Mouse (Mus musculus) liver, adult 2 months (tissue): ENCODE data around the gene Fgfr1op2. TPM values are rescaled to one million over a fixed set of nuclear protein-coding genes. Genes with fewer than 3 reads are reported as not detected.

Source experiments
- DNase-seq: peaks from one replicate; pipeline ENCODE4 v3.0.0-alpha.2; 2011; ENCODE audit warnings: low read depth, low spot score; ENCODE audit errors: extremely low read depth
- H3K27ac ChIP-seq: fragments of 200-500 bp; replicated peaks from 2 replicates; pipeline ENCODE4 v1.5.1; 2012; ENCODE audit warnings: low read depth, mild to moderate bottlenecking, control low read depth, inconsistent platforms, low read length; ENCODE audit not compliant: insufficient read depth
- H3K27me3 ChIP-seq: fragments of 200-500 bp; 2 replicates; pipeline ENCODE4 v1.6.1; 2012; ENCODE audit warnings: mild to moderate bottlenecking, moderate library complexity, low read length, inconsistent platforms; ENCODE audit not compliant: control insufficient read depth, insufficient read depth
- H3K36me3 ChIP-seq: fragments of 200-500 bp; 2 replicates; pipeline ENCODE4 v1.6.1; 2012; ENCODE audit warnings: low read length, inconsistent platforms; ENCODE audit not compliant: control insufficient read depth, insufficient read depth
- H3K4me1 ChIP-seq: fragments of 200-500 bp; 2 replicates; pipeline ENCODE4 v1.6.1; 2011; ENCODE audit warnings: low read length; ENCODE audit not compliant: control insufficient read depth, insufficient read depth
- H3K4me3 ChIP-seq: fragments of 200-500 bp; 2 replicates; pipeline ENCODE4 v1.5.1; 2011; ENCODE audit warnings: low read depth, mild to moderate bottlenecking, control low read depth, low read length, moderate library complexity; ENCODE audit not compliant: insufficient read depth
- H3K79me2 ChIP-seq: fragments of 200-500 bp; 2 replicates; pipeline ENCODE4 v1.6.1; 2012; ENCODE audit warnings: inconsistent platforms, mild to moderate bottlenecking, low read length, moderate library complexity; ENCODE audit not compliant: control insufficient read depth, insufficient read depth
- H3K9ac ChIP-seq: fragments of 200-500 bp; 2 replicates; pipeline ENCODE4 v1.6.1; 2012; ENCODE audit warnings: low read depth, mild to moderate bottlenecking, control low read depth, inconsistent platforms, low read length
- CTCF ChIP-seq: fragments of 200-500 bp; IDR thresholded peaks from 2 replicates; pipeline ENCODE4 v1.5.1; 2011; ENCODE audit warnings: low read depth, low read length, control low read depth
- POLR2A ChIP-seq: fragments of 200-500 bp; IDR thresholded peaks from 2 replicates; pipeline ENCODE4 v1.6.1; 2011; ENCODE audit warnings: low read length, control low read depth; ENCODE audit not compliant: insufficient read depth; ENCODE audit errors: extremely low read depth
- WGBS: fragments of 180-500 bp; shearing (Covaris S2); methylation state at CpG from one replicate; pipeline ENCODE4 v1.1.7; 2018; 5-methylcytosine and 5-hydroxymethylcytosine counted together
- polyA plus RNA-seq: library from polyadenylated mRNA; depleted of rRNA; stranded (reverse); fragments of >200 nt; gene quantifications from 2 replicates; pipeline ENCODE4 v1.2.3, GENCODE M21; 2012
- total RNA-seq: library from RNA; depleted of rRNA; stranded (reverse); fragments of >200 nt; gene quantifications from 2 replicates; pipeline ENCODE4 v1.2.3, GENCODE M21; 2014

Gene Fgfr1op2
- total and polyA plus RNA-seq, 2 experiments: 33.5 to 38.3 TPM

- DNase-seq: no peak
- H3K79me2 ChIP-seq: no peaks in the 10 kb centered on the region
- over 99% methylated on average over 6 of the region's 6 CpGs for WGBS
- no peak overlapping the region for H3K27ac ChIP-seq
- H3K4me3 ChIP-seq: no peak overlapping the region
- peaks cover 61% of the 10 kb centered on the region for H3K36me3 ChIP-seq
- no peaks in the 10 kb centered on the region for H3K27me3 ChIP-seq
- no peaks in the 10 kb centered on the region for H3K4me1 ChIP-seq
- TF ChIP-seq POLR2A: no peak
- no peak for TF ChIP-seq CTCF
- no peak overlapping the region for H3K9ac ChIP-seq
These were observed 34.4 kb downstream of the Fgfr1op2 start for GRCm38 (mm10) chr6:146611385-146611784.

- no peak overlapping the region for H3K27ac ChIP-seq
- no peaks in the 10 kb centered on the region for H3K79me2 ChIP-seq
- TF ChIP-seq POLR2A (no peak), CTCF (no peak)
- no peak for DNase-seq
- H3K27me3 ChIP-seq: no peaks in the 10 kb centered on the region
- 94% methylated on average over 7 of the region's 7 CpGs for WGBS
- H3K4me3 ChIP-seq: no peak overlapping the region
- H3K9ac ChIP-seq: no peak overlapping the region
- no peaks in the 10 kb centered on the region for H3K4me1 ChIP-seq
- peaks cover 63% of the 10 kb centered on the region for H3K36me3 ChIP-seq
These were observed 34.9 kb downstream of the Fgfr1op2 start for GRCm38 (mm10) chr6:146611897-146612296.

- TF ChIP-seq POLR2A (no peak), CTCF (no peak)
- Histone ChIP-seq H3K27ac (no peak overlapping the region), H3K4me1 (no peaks in the 10 kb centered on the region), H3K4me3 (no peak overlapping the region), H3K79me2 (no peaks in the 10 kb centered on the region), H3K36me3 (peaks cover 63% of the 10 kb centered on the region), H3K27me3 (no peaks in the 10 kb centered on the region), H3K9ac (no peak overlapping the region)
- no peak for DNase-seq
- WGBS: 90% methylated on average over 5 of the region's 5 CpGs
These were observed 35.7 kb downstream of the Fgfr1op2 start for GRCm38 (mm10) chr6:146612736-146613135.

- no peak overlapping the region for H3K9ac ChIP-seq
- H3K27ac ChIP-seq: no peak overlapping the region
- no peaks in the 10 kb centered on the region for H3K79me2 ChIP-seq
- TF ChIP-seq POLR2A: no peak
- TF ChIP-seq CTCF: peak; percentile 24; the same call in 1 of the 2 replicates
- H3K4me1 ChIP-seq: no peaks in the 10 kb centered on the region
- no peak for DNase-seq
- H3K4me3 ChIP-seq: no peak overlapping the region
- H3K27me3 ChIP-seq: no peaks in the 10 kb centered on the region
- H3K36me3 ChIP-seq: peaks cover 65% of the 10 kb centered on the region
- 92% methylated on average over 5 of the region's 5 CpGs for WGBS
These were observed 36.9 kb downstream of the Fgfr1op2 start for GRCm38 (mm10) chr6:146613907-146614306.

- Histone ChIP-seq H3K27ac (no peak overlapping the region), H3K4me1 (no peaks in the 10 kb centered on the region)
- 99% methylated on average over 5 of the region's 5 CpGs for WGBS
These were observed 37.5 kb downstream of the Fgfr1op2 start for GRCm38 (mm10) chr6:146614541-146614940.

GRCm38 (mm10) chr6:146615891-146616290 is 38.9 kb downstream of the Fgfr1op2 start:
- H3K4me1 ChIP-seq: no peaks in the 10 kb centered on the region
- H3K36me3 ChIP-seq: peaks cover 53% of the 10 kb centered on the region
- TF ChIP-seq CTCF: no peak
- TF ChIP-seq POLR2A: no peak
- H3K79me2 ChIP-seq: no peaks in the 10 kb centered on the region
- 92% methylated on average over 8 of the region's 8 CpGs for WGBS
- no peaks in the 10 kb centered on the region for H3K27me3 ChIP-seq
- H3K9ac ChIP-seq: no peak overlapping the region
- no peak overlapping the region for H3K4me3 ChIP-seq
- H3K27ac ChIP-seq: no peak overlapping the region
- DNase-seq: no peak

More at GRCm38 (mm10) chr6:146614541-146614940, 37.5 kb downstream of the Fgfr1op2 start:
- peaks cover 59% of the 10 kb centered on the region for H3K36me3 ChIP-seq
- no peaks in the 10 kb centered on the region for H3K79me2 ChIP-seq
- H3K9ac ChIP-seq: no peak overlapping the region
- TF ChIP-seq POLR2A: no peak
- TF ChIP-seq CTCF: no peak
- no peak for DNase-seq
- H3K27me3 ChIP-seq: no peaks in the 10 kb centered on the region
- no peak overlapping the region for H3K4me3 ChIP-seq
